Mouse (Mus musculus): ENCODE measurements around the gene Cables2.
A peak's percentile ranks its signal among the peaks of the same experiment; 100 is the strongest.

The Cables2 gene

GRCm38 (mm10) chr2:180273394-180274244 is at the start of gene Cables2:
Cables2 (minus strand) TSS chr2:180273496.
- DNase-seq (ENCODE audit: low read depth, low spot score) = peak; percentile 96

GRCm38 (mm10) chr2:180322674-180323355 is 49.5 kb upstream of the Cables2 start:
- DNase-seq (ENCODE audit: low read depth, low spot score) = no peak

DNA sequence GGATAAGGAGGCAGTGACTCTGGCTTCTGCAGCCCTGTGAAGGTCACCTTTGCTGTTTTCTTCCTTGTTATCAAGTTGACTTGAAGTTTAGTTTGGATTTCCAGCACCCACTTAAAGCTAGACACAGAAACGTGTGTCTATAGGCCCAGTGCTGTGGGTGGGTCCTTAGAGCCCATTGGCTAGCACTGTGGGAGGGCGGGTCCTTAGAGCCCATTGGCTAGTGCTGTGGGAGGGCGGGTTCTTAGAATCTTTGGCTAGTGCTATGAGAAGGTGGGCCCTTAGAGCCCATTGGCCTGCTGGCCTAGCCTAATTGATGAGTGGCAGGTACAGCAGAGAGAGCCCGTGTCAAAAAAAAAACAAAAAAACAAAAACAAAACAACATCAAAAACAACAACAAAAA is 46.9 kb upstream of the Cables2 start:
- peak; percentile 42 for DNase-seq (ENCODE audit: low read depth, low spot score)

GRCm38 (mm10) chr2:180317591-180317990 is 44.3 kb upstream of the Cables2 start:
- no peak for DNase-seq (ENCODE audit: low read depth, low spot score)

DNA sequence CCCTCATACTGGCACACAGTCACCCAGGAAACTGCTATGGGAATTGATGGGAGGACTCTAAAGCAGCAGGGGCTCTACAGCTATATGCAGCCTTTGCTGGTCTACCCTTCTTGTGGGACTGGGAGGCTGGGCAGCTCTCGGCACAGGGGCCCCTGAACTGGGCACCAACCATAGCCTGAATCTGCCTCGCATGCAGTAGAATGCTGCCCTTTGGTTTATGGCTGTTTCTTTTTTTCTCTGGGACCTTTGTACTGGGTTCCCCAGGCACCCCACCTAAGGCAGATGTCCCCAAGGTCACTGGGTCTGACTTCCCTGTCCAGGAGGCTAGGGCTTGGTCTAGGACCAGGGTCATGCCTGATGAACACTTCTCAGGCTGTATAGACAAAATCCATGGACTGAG is 41.0 kb upstream of the Cables2 start:
- no peak for DNase-seq (ENCODE audit: low read depth, low spot score)

- DNase-seq (ENCODE audit: low read depth, low spot score) = no peak
These were observed 37.9 kb upstream of the Cables2 start for GRCm38 (mm10) chr2:180311147-180311546.

- DNase-seq (ENCODE audit: low read depth, low spot score) = no peak
These were observed 34.4 kb upstream of the Cables2 start for GRCm38 (mm10) chr2:180307680-180308079.

DNA sequence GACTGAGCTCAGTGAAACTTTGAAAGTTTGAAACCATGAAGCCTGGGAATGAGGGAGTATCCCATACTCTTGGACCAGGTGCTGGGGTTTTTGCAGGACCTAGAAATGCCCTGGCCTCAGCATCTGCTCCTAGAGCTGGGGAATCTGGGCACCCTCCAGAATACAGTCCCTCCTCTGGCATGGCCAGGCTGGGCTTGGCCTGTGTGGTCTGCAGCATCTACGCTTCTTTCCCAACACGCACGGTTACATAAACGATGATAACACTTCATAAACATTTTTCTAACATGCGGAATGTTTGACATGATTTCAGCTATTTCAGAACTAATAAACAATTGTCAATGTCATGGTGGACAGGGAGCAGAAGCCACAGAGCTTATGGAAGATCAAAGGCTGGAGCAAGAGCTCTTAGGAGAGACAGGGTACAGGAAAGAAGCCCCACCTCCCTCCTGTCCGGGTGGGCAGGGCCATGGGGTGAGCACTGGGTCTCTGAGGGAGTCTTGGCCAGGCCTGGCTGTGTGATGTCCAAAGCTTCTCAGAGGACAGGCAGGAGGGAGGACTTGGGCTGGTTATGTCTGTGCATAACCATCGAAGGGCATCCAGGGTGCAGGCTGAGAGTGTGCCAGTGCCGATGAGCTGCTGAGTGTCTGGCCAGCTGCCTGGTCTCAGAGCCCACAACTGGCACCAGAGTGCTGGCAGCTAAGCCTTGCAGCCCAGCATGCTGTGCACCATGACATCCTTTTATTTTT is 33.3 kb upstream of the Cables2 start:
- DNase-seq (ENCODE audit: low read depth, low spot score) = no peak

GRCm38 (mm10) chr2:180306009-180306408 is 32.7 kb upstream of the Cables2 start:
- no peak for DNase-seq (ENCODE audit: low read depth, low spot score)

DNA sequence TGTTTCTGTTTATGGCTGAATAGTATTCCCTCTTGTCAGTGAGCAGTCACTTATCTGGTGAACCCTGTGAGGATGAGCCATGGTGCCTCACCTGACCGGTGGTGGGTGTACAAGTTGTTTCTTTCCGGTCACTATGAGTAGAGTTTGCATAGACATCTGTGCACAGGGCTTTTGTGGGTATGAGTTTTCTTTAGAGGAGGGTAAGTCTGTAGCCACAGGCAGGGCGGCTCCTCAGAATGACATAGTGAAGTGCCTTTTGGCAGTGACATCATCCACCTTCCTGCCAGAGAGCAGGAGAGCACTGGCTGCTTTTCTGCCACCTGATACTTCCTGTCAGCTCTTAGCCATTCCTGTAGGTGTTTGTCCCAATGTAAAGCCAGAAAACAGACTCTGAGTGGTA is 32.2 kb upstream of the Cables2 start:
- DNase-seq (ENCODE audit: low read depth, low spot score) = no peak

GRCm38 (mm10) chr2:180304554-180304953 is 31.3 kb upstream of the Cables2 start:
- DNase-seq (ENCODE audit: low read depth, low spot score) = no peak

GRCm38 (mm10) chr2:180303468-180303867 is 30.2 kb upstream of the Cables2 start:
- DNase-seq (ENCODE audit: low read depth, low spot score) = no peak

DNA sequence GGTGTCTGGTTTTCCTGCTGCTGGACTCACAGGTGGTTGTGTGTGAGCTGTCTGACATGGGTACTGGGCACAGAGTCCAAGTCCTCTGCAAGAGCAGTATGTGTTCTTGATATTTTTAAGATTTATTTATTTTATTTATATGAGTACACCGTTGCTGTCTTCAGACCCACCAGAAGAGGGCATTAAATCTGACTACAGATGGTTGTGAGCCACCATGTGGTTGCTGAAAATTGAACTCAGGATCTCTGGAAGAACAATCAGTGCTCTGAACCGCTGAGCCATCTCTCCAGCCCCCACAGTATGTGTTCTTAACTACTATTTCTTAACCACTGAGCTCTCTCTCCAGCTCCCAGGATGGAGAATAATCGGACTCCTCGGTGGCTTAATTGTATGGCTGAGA is 28.9 kb upstream of the Cables2 start:
- no peak for DNase-seq (ENCODE audit: low read depth, low spot score)

DNA sequence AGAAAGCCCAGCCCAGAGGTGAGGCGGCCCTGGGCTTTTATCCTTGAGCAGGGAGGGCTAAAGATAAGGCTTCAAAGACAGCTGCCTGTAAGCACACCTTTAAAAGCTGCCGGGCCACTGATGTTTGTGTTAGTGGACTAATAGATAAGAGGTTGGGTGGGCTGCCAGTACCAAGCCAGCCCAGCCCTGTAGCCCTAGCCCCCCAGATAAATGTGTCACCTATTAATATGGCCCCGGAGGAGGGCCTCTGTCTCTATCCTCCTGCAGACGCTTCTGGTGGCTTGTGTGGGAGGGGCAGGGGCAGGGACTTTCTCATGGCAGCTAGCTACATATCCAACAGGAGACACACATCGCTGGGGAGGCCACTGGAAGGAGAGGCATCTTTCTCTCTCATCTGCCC is 27.5 kb upstream of the Cables2 start:
- no peak for DNase-seq (ENCODE audit: low read depth, low spot score)

- DNase-seq (ENCODE audit: low read depth, low spot score) = no peak
These were observed 27.0 kb upstream of the Cables2 start for GRCm38 (mm10) chr2:180300252-180300651.

DNA sequence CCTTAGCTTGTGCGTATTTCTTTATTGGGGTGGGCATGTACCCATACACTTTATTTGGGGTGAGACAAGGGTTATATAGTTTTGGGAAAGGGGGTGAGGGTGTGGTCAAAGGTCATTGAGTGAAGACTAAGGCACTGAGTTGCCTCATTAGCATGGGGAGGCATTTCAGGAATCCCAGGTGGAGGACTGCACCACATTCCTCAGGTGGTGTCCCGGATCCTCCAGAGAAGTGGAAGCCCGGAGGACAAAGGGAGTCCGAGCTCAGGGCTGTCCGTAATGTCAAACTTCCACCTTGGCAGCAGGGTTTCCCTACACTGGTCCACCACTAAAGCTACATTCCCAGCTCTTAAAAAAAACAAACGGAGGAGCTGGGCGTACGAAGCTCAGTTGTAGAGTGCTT is 19.6 kb upstream of the Cables2 start:
- no peak for DNase-seq (ENCODE audit: low read depth, low spot score)

GRCm38 (mm10) chr2:180292026-180292425 is 18.7 kb upstream of the Cables2 start:
- no peak for DNase-seq (ENCODE audit: low read depth, low spot score)

DNA sequence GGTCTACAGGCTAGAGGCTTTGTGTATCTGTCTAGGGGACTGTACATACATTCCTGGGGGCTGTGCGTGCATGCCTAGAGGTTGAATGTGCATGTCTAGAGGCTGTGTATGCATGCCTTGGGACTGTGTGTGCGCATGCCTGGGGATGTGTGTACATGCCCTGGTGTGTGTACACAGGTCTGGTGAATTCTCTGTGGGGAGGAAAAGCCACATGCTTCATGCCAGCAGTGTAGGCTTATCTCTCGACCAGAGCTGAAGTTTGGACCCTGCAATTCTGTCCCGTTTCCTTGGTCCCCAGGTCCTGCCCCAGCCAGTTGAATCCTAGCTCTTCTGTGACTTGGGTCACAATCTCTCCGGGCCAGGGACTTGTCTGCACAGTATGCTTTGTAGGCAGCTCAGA is 18.3 kb upstream of the Cables2 start:
- no peak for DNase-seq (ENCODE audit: low read depth, low spot score)

GRCm38 (mm10) chr2:180290503-180290902 is 17.2 kb upstream of the Cables2 start:
- DNase-seq (ENCODE audit: low read depth, low spot score) = no peak

DNA sequence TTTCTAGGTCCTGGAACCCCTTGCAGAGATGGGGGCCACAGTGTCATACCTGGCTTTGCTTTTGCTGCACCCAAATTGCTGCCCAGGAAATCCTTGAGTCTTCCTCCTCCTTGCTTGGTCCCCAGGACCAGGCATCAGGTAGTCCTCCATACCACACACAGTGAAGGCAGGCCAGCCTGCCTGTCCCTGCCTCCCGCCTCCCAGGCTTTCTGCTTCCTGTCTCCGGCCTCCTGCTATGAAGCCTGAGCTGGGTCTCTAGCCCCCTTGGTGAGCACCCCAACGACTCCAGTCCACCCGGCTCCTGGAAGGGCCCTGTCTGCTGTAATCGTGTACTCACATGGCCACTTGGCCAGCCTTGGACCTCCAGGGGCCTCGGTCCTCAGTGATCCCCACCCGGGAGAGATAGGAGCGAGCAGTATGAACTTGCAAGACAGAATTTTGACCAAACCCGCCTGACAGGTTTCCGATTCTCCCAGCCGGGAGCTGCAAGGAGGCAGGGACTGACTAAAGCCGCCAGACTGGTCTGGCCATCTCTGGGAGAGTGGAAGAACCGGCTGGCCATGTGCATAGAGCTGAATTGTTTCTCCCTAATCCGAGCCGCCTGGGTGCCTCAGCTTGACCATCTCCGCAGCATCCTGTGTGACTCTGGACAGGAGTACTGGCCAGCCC is 16.3 kb upstream of the Cables2 start, which contains the start of gene Rbbp8nl:
Rbbp8nl (minus strand) TSS at position 440 of the 669 bp plus-strand sequence.
- DNase-seq (ENCODE audit: low read depth, low spot score) = no peak

GRCm38 (mm10) chr2:180288966-180289365 is 15.7 kb upstream of the Cables2 start:
- DNase-seq (ENCODE audit: low read depth, low spot score) = no peak

DNA sequence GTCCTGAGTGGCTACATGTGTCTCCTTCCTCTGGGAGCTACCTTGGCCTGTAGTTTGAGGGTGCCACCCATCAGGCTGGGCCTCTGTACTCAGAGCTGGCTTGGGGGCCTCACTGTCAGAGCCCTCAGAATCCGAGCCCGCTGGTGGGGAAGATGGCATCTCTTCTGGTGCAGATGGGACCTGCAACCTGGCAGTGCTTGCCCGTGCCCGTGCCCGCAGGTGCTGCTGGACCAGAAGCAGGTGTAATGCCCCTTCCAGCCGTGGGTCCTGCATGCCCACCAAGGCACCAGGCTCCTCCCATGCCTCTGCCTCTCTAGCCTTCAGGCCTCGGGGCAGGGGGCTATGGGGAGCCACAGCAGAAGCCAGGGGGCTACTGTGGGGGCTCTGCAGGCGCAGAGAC is 6.0 kb upstream of the Cables2 start:
- DNase-seq (ENCODE audit: low read depth, low spot score) = no peak
